Mouse (Mus musculus) ES-Bruce4 (cell line): Measurements from ENCODE around the gene Ap1g1. TPM values are rescaled to one million over a fixed set of nuclear protein-coding genes. Genes with fewer than 3 reads are reported as not detected.
"Not testable (repeated sequence)": the region's sequence is repeated elsewhere in the genome, so short reads cannot be mapped to it uniquely, and the experiment has no call there.

Source experiments
- H3K27ac ChIP-seq: 2 replicates; pipeline ENCODE4 v1.5.1; 2012; ENCODE audit warnings: low read length, inconsistent platforms; ENCODE audit not compliant: insufficient read depth
- H3K27me3 ChIP-seq: 2 replicates; pipeline ENCODE4 v1.6.1; 2012; ENCODE audit warnings: mild to moderate bottlenecking, low read length, inconsistent platforms; ENCODE audit not compliant: control insufficient read depth, poor library complexity, insufficient read depth, severe bottlenecking
- H3K36me3 ChIP-seq: 2 replicates; pipeline ENCODE4 v1.6.1; 2012; ENCODE audit warnings: inconsistent platforms, mild to moderate bottlenecking, low read length, moderate library complexity; ENCODE audit not compliant: control insufficient read depth, poor library complexity, insufficient read depth, severe bottlenecking
- H3K4me1 ChIP-seq: one replicate; pipeline ENCODE4 v1.8.1; 2011; ENCODE audit warnings: low read length; ENCODE audit not compliant: control insufficient read depth, insufficient read depth
- H3K4me3 ChIP-seq: 2 replicates; pipeline ENCODE4 v1.5.1; 2011; ENCODE audit warnings: low read depth, mild to moderate bottlenecking, low read length
- H3K9ac ChIP-seq: 2 replicates; pipeline ENCODE4 v1.6.1; 2012; ENCODE audit warnings: low read depth, mild to moderate bottlenecking, inconsistent platforms; ENCODE audit not compliant: poor library complexity, severe bottlenecking
- H3K9me3 ChIP-seq: replicated peaks from 2 replicates; pipeline ENCODE4 v1.6.1; 2012; ENCODE audit warnings: mild to moderate bottlenecking, low read length, inconsistent platforms; ENCODE audit not compliant: control insufficient read depth, poor library complexity, insufficient read depth, severe bottlenecking
- CTCF ChIP-seq: IDR thresholded peaks from one replicate; pipeline ENCODE4 v1.8.1; 2011; ENCODE audit warnings: low read depth, low read length
- EP300 ChIP-seq: IDR thresholded peaks from 2 replicates; pipeline ENCODE4 v1.6.1; 2011; ENCODE audit warnings: low read depth, low read length; ENCODE audit not compliant: insufficient read depth
- POLR2A ChIP-seq: IDR thresholded peaks from one replicate; pipeline ENCODE4 v1.8.1; 2011; ENCODE audit warnings: low read length; ENCODE audit not compliant: insufficient read depth
- polyA plus RNA-seq: library from polyadenylated mRNA; stranded (reverse); fragments of >200 nt; gene quantifications from 2 replicates; pipeline ENCODE4 v1.2.4, GENCODE M21; 2011; ENCODE audit warnings: low read depth; ENCODE audit not compliant: missing spikeins, insufficient read depth, insufficient read length

Gene Ap1g1
- polyA plus RNA-seq, 1 experiment: 108 TPM

- peak overlapping the region; percentile 73 for H3K4me3 ChIP-seq
- TF ChIP-seq EP300 (no peak), POLR2A (no peak), CTCF (no peak)
Observed at GRCm38 (mm10) chr8:109868680-109869361, 90.5 kb downstream of the Ap1g1 start.

GRCm38 (mm10) chr8:109871056-109871455 is 92.7 kb downstream of the Ap1g1 start:
- Histone ChIP-seq H3K4me3 (no peak overlapping the region), H3K36me3 (no peaks in the 10 kb centered on the region), H3K27ac (no peak overlapping the region), H3K9me3 (no peaks in the 10 kb centered on the region), H3K4me1 (no peaks in the 10 kb centered on the region), H3K9ac (no peak overlapping the region), H3K27me3 (no peaks in the 10 kb centered on the region)
- TF ChIP-seq EP300 (no peak), CTCF (no peak), POLR2A (no peak)

More at GRCm38 (mm10) chr8:109868680-109869361, 90.5 kb downstream of the Ap1g1 start:
- H3K4me1 ChIP-seq: no peaks in the 10 kb centered on the region
- H3K27me3 ChIP-seq: no peaks in the 10 kb centered on the region
- H3K9me3 ChIP-seq: no peaks in the 10 kb centered on the region
- no peaks in the 10 kb centered on the region for H3K36me3 ChIP-seq
- H3K9ac ChIP-seq: peak overlapping the region; percentile 95
- no peak overlapping the region for H3K27ac ChIP-seq

GRCm38 (mm10) chr8:109873800-109874199 is 95.4 kb downstream of the Ap1g1 start:
- not testable (repeated sequence) for H3K4me1 ChIP-seq, H3K27ac ChIP-seq, H3K9me3 ChIP-seq, H3K4me3 ChIP-seq, H3K27me3 ChIP-seq, H3K9ac ChIP-seq, H3K36me3 ChIP-seq

- no peak overlapping the region for H3K4me3 ChIP-seq
- H3K4me1 ChIP-seq: no peaks in the 10 kb centered on the region
- no peak overlapping the region for H3K27ac ChIP-seq
- no peak for TF ChIP-seq EP300
- no peak for TF ChIP-seq CTCF
- TF ChIP-seq POLR2A: no peak
- H3K27me3 ChIP-seq: no peaks in the 10 kb centered on the region
- no peaks in the 10 kb centered on the region for H3K9me3 ChIP-seq
- H3K9ac ChIP-seq: no peak overlapping the region
- peaks cover 2% of the 10 kb centered on the region; the same call in 1 of the 2 replicates for H3K36me3 ChIP-seq
Observed at GRCm38 (mm10) chr8:109880012-109880662, 101.8 kb downstream of the Ap1g1 start.

- no peaks in the 10 kb centered on the region for H3K4me1 ChIP-seq
- no peak overlapping the region for H3K9ac ChIP-seq
- no peaks in the 10 kb centered on the region for H3K27me3 ChIP-seq
- H3K9me3 ChIP-seq: no peaks in the 10 kb centered on the region
- no peaks in the 10 kb centered on the region for H3K36me3 ChIP-seq
- H3K27ac ChIP-seq: no peak overlapping the region
- TF ChIP-seq EP300: no peak
- no peak for TF ChIP-seq CTCF
- no peak for TF ChIP-seq POLR2A
- H3K4me3 ChIP-seq: no peak overlapping the region
Observed at GRCm38 (mm10) chr8:109885294-109885693, 106.9 kb downstream of the Ap1g1 start.

GRCm38 (mm10) chr8:109889211-109889610 is 110.9 kb downstream of the Ap1g1 start:
- TF ChIP-seq POLR2A: no peak
- no peak for TF ChIP-seq CTCF
- TF ChIP-seq EP300: no peak
- Histone ChIP-seq H3K27me3 (no peaks in the 10 kb centered on the region), H3K4me1 (no peaks in the 10 kb centered on the region), H3K27ac (no peak overlapping the region), H3K9ac (no peak overlapping the region), H3K4me3 (no peak overlapping the region), H3K36me3 (no peaks in the 10 kb centered on the region), H3K9me3 (peaks cover 3% of the 10 kb centered on the region; the same call in 1 of the 2 replicates)
